Mouse (Mus musculus): ENCODE data around the gene Ncbp3.

Gene Ncbp3

GRCm38 (mm10) chr11:73030821-73031498 lies 16.6 kb upstream of the Ncbp3 start:
- peak; percentile 72 for DNase-seq (ENCODE audit: low spot score)

- no peak for DNase-seq (ENCODE audit: low spot score)
These were observed 16.0 kb upstream of the Ncbp3 start for GRCm38 (mm10) chr11:73031536-73031935.

- no peak for DNase-seq (ENCODE audit: low spot score)
These were observed 11.5 kb upstream of the Ncbp3 start for GRCm38 (mm10) chr11:73036077-73036476.

GRCm38 (mm10) chr11:73036889-73037288 lies 10.7 kb upstream of the Ncbp3 start:
- DNase-seq (ENCODE audit: low spot score) = no peak

- no peak for DNase-seq (ENCODE audit: low spot score)
These were observed 9.9 kb upstream of the Ncbp3 start for GRCm38 (mm10) chr11:73037691-73038090.

- DNase-seq (ENCODE audit: low spot score) = peak; percentile 53
These were observed 8.3 kb upstream of the Ncbp3 start for GRCm38 (mm10) chr11:73039102-73039799.

- DNase-seq (ENCODE audit: low spot score) = no peak
These were observed 3.3 kb upstream of the Ncbp3 start for GRCm38 (mm10) chr11:73044229-73044755.

GRCm38 (mm10) chr11:73044789-73045188 lies 2.8 kb upstream of the Ncbp3 start:
- no peak for DNase-seq (ENCODE audit: low spot score)

GRCm38 (mm10) chr11:73048030-73048876 lies 670 bp downstream of the Ncbp3 start:
- DNase-seq (ENCODE audit: low spot score) = no peak

- peak; percentile 63 for DNase-seq (ENCODE audit: low spot score)
These were observed 1.8 kb downstream of the Ncbp3 start for GRCm38 (mm10) chr11:73049335-73049734.

- no peak for DNase-seq (ENCODE audit: low spot score)
These were observed 5.2 kb downstream of the Ncbp3 start for GRCm38 (mm10) chr11:73052795-73053194.

GRCm38 (mm10) chr11:73057701-73058100 lies 10.1 kb downstream of the Ncbp3 start:
- DNase-seq (ENCODE audit: low spot score) = no peak

GRCm38 (mm10) chr11:73059630-73060029 lies 12.0 kb downstream of the Ncbp3 start:
- no peak for DNase-seq (ENCODE audit: low spot score)

GRCm38 (mm10) chr11:73061413-73061812 lies 13.8 kb downstream of the Ncbp3 start:
- no peak for DNase-seq (ENCODE audit: low spot score)

GRCm38 (mm10) chr11:73071839-73072238 lies 24.3 kb downstream of the Ncbp3 start:
- DNase-seq (ENCODE audit: low spot score) = peak; percentile 16

GRCm38 (mm10) chr11:73076295-73076694 lies 28.7 kb downstream of the Ncbp3 start:
- DNase-seq (ENCODE audit: low spot score) = no peak

GRCm38 (mm10) chr11:73076733-73077132 lies 29.1 kb downstream of the Ncbp3 start:
- no peak for DNase-seq (ENCODE audit: low spot score)

GRCm38 (mm10) chr11:73077211-73077720 lies 29.7 kb downstream of the Ncbp3 start:
- DNase-seq (ENCODE audit: low spot score) = no peak

GRCm38 (mm10) chr11:73078615-73079014 lies 31.0 kb downstream of the Ncbp3 start:
- DNase-seq (ENCODE audit: low spot score) = no peak

- no peak for DNase-seq (ENCODE audit: low spot score)
These were observed 32.7 kb downstream of the Ncbp3 start for GRCm38 (mm10) chr11:73080306-73080705.

- DNase-seq (ENCODE audit: low spot score) = no peak
These were observed 36.7 kb downstream of the Ncbp3 start for GRCm38 (mm10) chr11:73084303-73084702.

GRCm38 (mm10) chr11:73084804-73085231 lies 37.2 kb downstream of the Ncbp3 start:
- peak; percentile 14 for DNase-seq (ENCODE audit: low spot score)
